Mouse (Mus musculus): ENCODE data around the gene Copz1.

DNA sequence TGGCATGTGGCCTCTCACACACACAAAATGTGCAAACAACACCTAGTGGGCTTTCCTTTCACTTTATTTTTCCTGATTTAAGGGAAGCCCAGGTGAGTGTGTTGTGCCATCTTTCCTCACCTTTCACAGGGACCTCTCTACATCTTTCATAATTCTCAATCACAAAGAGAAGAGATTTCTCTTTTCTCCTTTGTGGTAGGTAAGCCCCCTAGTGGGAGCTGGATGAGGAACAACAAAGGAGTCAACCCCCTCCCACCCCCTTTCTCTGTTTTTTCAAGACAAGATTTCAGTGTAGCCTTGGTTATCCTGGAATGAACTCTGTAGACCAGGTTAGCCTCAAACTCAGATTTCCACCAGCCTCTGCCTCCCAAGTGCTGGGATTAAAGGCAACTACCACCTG lies 71.0 kb downstream of the Copz1 start:
- TF ChIP-seq POLR2A (IDR thresholded peaks at IDR 0.05; ENCODE audit: extremely low read depth, insufficient read depth, low read length) (no peak), CTCF (IDR thresholded peaks at IDR 0.05; ENCODE audit: low read depth, low read length) (no peak)

Data from liver, adult 2 months (tissue).